Mouse (Mus musculus) brain, adult 10 weeks (tissue): Measurements from ENCODE around the gene Dph5. TPM values are rescaled to one million over a fixed set of nuclear protein-coding genes. Genes with fewer than 3 reads are reported as not detected.

Experiments used
- polyA plus RNA-seq: library from polyadenylated mRNA; stranded (reverse); fragments of 350-450 nt; fragmentation: Illumina TruSeq; extraction: RNeasy Lipid Tissue Mini Kit (QIAGEN cat#74804); gene quantifications from one replicate; pipeline ENCODE4 v1.2.3, GENCODE M21; 2015; ENCODE audit warnings: low read depth, low replicate concordance

Dph5 gene
- 15.1 TPM for polyA plus RNA-seq

GRCm38 (mm10) chr3:115887427-115888309 is at the start of gene Dph5:
TSS of gene Dph5 (plus strand) at chr3:115887837.

Other genes with a start within 250 kb of the Dph5 start
- 144 TPM for gene S1pr1, start 172.8 kb upstream of the Dph5 start, polyA plus RNA-seq
- 7.9 TPM for gene Slc30a7, start 119.6 kb downstream of the Dph5 start, polyA plus RNA-seq
- 90.9 TPM for gene Extl2, start 119.6 kb downstream of the Dph5 start, polyA plus RNA-seq
- 23.8 TPM for gene Vcam1, start 241.9 kb downstream of the Dph5 start, polyA plus RNA-seq